Mouse (Mus musculus): ENCODE measurements at regions not wholly inside any gene's neighbourhood (a gene's known extent, or its start where the extent isn't known, plus 50 kb on each side); places are given as distances from the start of the nearest gene placed in this dataset.

DNA sequence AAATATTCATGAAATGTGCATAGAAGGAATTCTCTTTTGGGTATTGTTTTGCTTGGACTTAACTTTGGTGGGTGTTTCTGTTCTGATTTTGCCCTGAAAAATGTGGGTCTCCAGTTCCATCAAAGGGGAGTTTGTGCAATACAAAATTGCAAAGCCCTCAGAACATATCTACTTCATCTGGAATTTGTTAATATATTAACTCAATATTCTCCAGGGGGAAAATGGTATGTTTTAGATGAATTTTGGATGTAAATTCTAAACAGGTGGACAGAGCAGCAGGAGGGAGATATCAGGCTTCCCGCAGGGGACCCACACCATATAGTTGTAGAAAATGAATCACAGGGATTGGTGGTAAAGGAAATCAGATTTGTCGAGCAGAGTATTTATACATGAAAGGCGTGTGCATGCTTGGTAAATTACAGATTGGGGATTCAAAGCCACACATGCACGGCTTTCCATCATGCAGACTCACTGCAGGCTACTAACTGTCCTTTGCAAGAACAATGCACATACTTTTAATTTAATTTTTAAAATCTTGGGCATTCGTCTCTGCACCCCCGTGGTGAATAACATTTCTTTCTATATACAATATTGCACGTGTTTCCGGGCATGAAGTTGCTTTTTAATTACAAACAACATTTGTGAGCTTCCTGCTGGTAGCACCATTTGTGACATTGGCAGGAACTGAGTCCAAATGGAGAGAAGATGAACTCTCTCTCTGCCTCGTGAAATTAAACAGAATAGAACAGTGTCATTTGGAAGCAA lies 104.8 kb upstream of the Adgrl4 start:
- TF ChIP-seq CTCF (IDR thresholded peaks at IDR 0.05; ENCODE audit: insufficient read depth, low read depth, low read length), result no peak
- no peak for TF ChIP-seq POLR2A (IDR thresholded peaks at IDR 0.05; ENCODE audit: insufficient read depth, low read depth, low read length)

Measured in olfactory bulb, adult 2 months (tissue).